Mouse (Mus musculus): ENCODE results near the gene Rasl11b. TPM values are rescaled to one million over a fixed set of nuclear protein-coding genes. Genes with fewer than 3 reads are reported as not detected.

The Rasl11b gene
- polyA plus RNA-seq, 1 experiment from 2014 or later: 23.6 TPM

- H3K9ac ChIP-seq: no peak overlapping the region
- H3K4me1 ChIP-seq (replicated peaks): peaks cover 32% of the 10 kb centered on the region
- 65% methylated on average over 9 of the region's 9 CpGs for WGBS
- no peak overlapping the region for H3K4me2 ChIP-seq
- H3K36me3 ChIP-seq: no peaks in the 10 kb centered on the region
- no peaks in the 10 kb centered on the region for H3K9me3 ChIP-seq
- H3K27me3 ChIP-seq: peaks cover 17% of the 10 kb centered on the region
- no peak overlapping the region for H3K4me3 ChIP-seq
- no peak overlapping the region for H3K27ac ChIP-seq (replicated peaks)
- no peak for ATAC-seq (ENCODE audit: low read depth)
These were observed 5.0 kb upstream of the Rasl11b start for GRCm38 (mm10) chr5:74190161-74190491.

- Histone ChIP-seq H3K27me3 (peaks cover 15% of the 10 kb centered on the region), H3K9me3 (no peaks in the 10 kb centered on the region), H3K9ac (no peak overlapping the region), H3K36me3 (no peaks in the 10 kb centered on the region), H3K27ac (replicated peaks) (no peak overlapping the region), H3K4me2 (no peak overlapping the region), H3K4me3 (no peak overlapping the region), H3K4me1 (replicated peaks) (peaks cover 36% of the 10 kb centered on the region)
- 75% methylated on average over 5 of the region's 5 CpGs for WGBS
- ATAC-seq (ENCODE audit: low read depth): no peak
These were observed 4.2 kb upstream of the Rasl11b start for GRCm38 (mm10) chr5:74190911-74191310.

- 60% methylated on average over 2 of the region's 2 CpGs for WGBS
- Histone ChIP-seq H3K4me1 (replicated peaks) (peaks cover 56% of the 10 kb centered on the region), H3K27me3 (peaks cover 15% of the 10 kb centered on the region), H3K36me3 (0 out of 2 replicates have a peak, but pooled peaks cover 2% of the 10 kb centered on the region), H3K4me3 (no peak overlapping the region), H3K4me2 (no peak overlapping the region), H3K9me3 (no peaks in the 10 kb centered on the region), H3K27ac (replicated peaks) (no peak overlapping the region), H3K9ac (no peak overlapping the region)
- no peak for ATAC-seq (ENCODE audit: low read depth)
These were observed 2.1 kb upstream of the Rasl11b start for GRCm38 (mm10) chr5:74193008-74193407.

GRCm38 (mm10) chr5:74193626-74194025 is 1.5 kb upstream of the Rasl11b start:
- no peak overlapping the region for H3K27ac ChIP-seq (replicated peaks)
- H3K9ac ChIP-seq: no peak overlapping the region
- ATAC-seq (ENCODE audit: low read depth): no peak
- H3K36me3 ChIP-seq: peaks cover 8% of the 10 kb centered on the region; the same call in 1 of the 2 replicates
- H3K4me2 ChIP-seq: no peak overlapping the region
- no peaks in the 10 kb centered on the region for H3K9me3 ChIP-seq
- H3K4me1 ChIP-seq (replicated peaks): peaks cover 62% of the 10 kb centered on the region
- H3K27me3 ChIP-seq: peaks cover 15% of the 10 kb centered on the region
- WGBS: 21% methylated on average over 7 of the region's 7 CpGs
- no peak overlapping the region for H3K4me3 ChIP-seq

GRCm38 (mm10) chr5:74194027-74194840 is 852 bp upstream of the Rasl11b start:
- H3K9me3 ChIP-seq: no peaks in the 10 kb centered on the region
- peak overlapping the region; percentile 90 for H3K9ac ChIP-seq
- H3K36me3 ChIP-seq: peaks cover 10% of the 10 kb centered on the region; the same call in 1 of the 2 replicates
- WGBS: 16% methylated on average over 16 of the region's 16 CpGs
- peak overlapping the region; percentile 87 for H3K4me2 ChIP-seq
- H3K4me3 ChIP-seq: peak overlapping the region; percentile 90
- H3K4me1 ChIP-seq (replicated peaks): peaks cover 64% of the 10 kb centered on the region
- peak; percentile 30; the same call in 1 of the 2 replicates for ATAC-seq (ENCODE audit: low read depth)
- peaks cover 15% of the 10 kb centered on the region for H3K27me3 ChIP-seq
- H3K27ac ChIP-seq (replicated peaks): no peak overlapping the region

- ATAC-seq (ENCODE audit: low read depth): peak; percentile 45
- WGBS: under 1% methylated on average over 27 of the region's 27 CpGs
- H3K4me2 ChIP-seq: peak overlapping the region; percentile 87
- peaks cover 10% of the 10 kb centered on the region; the same call in 1 of the 2 replicates for H3K36me3 ChIP-seq
- peak overlapping the region; percentile 80 for H3K27ac ChIP-seq (replicated peaks)
- H3K4me1 ChIP-seq (replicated peaks): peaks cover 67% of the 10 kb centered on the region
- H3K9ac ChIP-seq: peak overlapping the region; percentile 90
- H3K4me3 ChIP-seq: peak overlapping the region; percentile 90
- peaks cover 15% of the 10 kb centered on the region; the same call in 1 of the 2 replicates for H3K27me3 ChIP-seq
- H3K9me3 ChIP-seq: no peaks in the 10 kb centered on the region
These were observed 674 bp downstream of the Rasl11b start for GRCm38 (mm10) chr5:74195614-74196306.

GRCm38 (mm10) chr5:74196307-74196618 is 1.2 kb downstream of the Rasl11b start:
- Histone ChIP-seq H3K9ac (peak overlapping the region; percentile 90; the same call in 1 of the 2 replicates), H3K27me3 (peaks cover 11% of the 10 kb centered on the region; the same call in 1 of the 2 replicates), H3K4me2 (peak overlapping the region; percentile 87), H3K9me3 (no peaks in the 10 kb centered on the region), H3K4me3 (peak overlapping the region; percentile 90), H3K27ac (replicated peaks) (no peak overlapping the region), H3K4me1 (replicated peaks) (peaks cover 69% of the 10 kb centered on the region), H3K36me3 (peaks cover 10% of the 10 kb centered on the region; the same call in 1 of the 2 replicates)
- ATAC-seq (ENCODE audit: low read depth): no peak
- 3% methylated on average over 4 of the region's 4 CpGs for WGBS

GRCm38 (mm10) chr5:74197541-74198330 is 2.6 kb downstream of the Rasl11b start:
- 0 out of 2 replicates have a peak, but pooled peaks cover 6% of the 10 kb centered on the region for H3K27me3 ChIP-seq
- peaks cover 79% of the 10 kb centered on the region for H3K4me1 ChIP-seq (replicated peaks)
- H3K4me2 ChIP-seq: peak overlapping the region; percentile 87
- WGBS: 53% methylated on average over 22 of the region's 22 CpGs
- H3K9ac ChIP-seq: peak overlapping the region; percentile 90; the same call in 1 of the 2 replicates
- H3K27ac ChIP-seq (replicated peaks): peak overlapping the region; percentile 64
- H3K9me3 ChIP-seq: no peaks in the 10 kb centered on the region
- peaks cover 10% of the 10 kb centered on the region; the same call in 1 of the 2 replicates for H3K36me3 ChIP-seq
- no peak for ATAC-seq (ENCODE audit: low read depth)
- peak overlapping the region; percentile 90 for H3K4me3 ChIP-seq

GRCm38 (mm10) chr5:74198446-74198845 is 3.4 kb downstream of the Rasl11b start:
- H3K9me3 ChIP-seq: no peaks in the 10 kb centered on the region
- H3K4me3 ChIP-seq: 0 out of 2 replicates have a peak overlapping the region, but pooled peaks have one; percentile 2
- WGBS: 61% methylated on average over 11 of the region's 11 CpGs
- peak overlapping the region; percentile 87 for H3K4me2 ChIP-seq
- 0 out of 2 replicates have a peak, but pooled peaks cover 6% of the 10 kb centered on the region for H3K27me3 ChIP-seq
- peaks cover 76% of the 10 kb centered on the region for H3K4me1 ChIP-seq (replicated peaks)
- no peak for ATAC-seq (ENCODE audit: low read depth)
- H3K9ac ChIP-seq: peak overlapping the region; percentile 22; the same call in 1 of the 2 replicates
- peaks cover 10% of the 10 kb centered on the region; the same call in 1 of the 2 replicates for H3K36me3 ChIP-seq
- 0 out of 2 replicates have a peak overlapping the region, but pooled peaks have one; percentile 64 for H3K27ac ChIP-seq (replicated peaks)

GRCm38 (mm10) chr5:74199793-74200192 is 4.7 kb downstream of the Rasl11b start:
- WGBS: 75% methylated on average over 13 of the region's 13 CpGs
- H3K27ac ChIP-seq (replicated peaks): no peak overlapping the region
- H3K4me3 ChIP-seq: no peak overlapping the region
- no peaks in the 10 kb centered on the region for H3K9me3 ChIP-seq
- no peak overlapping the region for H3K9ac ChIP-seq
- H3K36me3 ChIP-seq: peaks cover 10% of the 10 kb centered on the region; the same call in 1 of the 2 replicates
- ATAC-seq (ENCODE audit: low read depth): no peak
- no peaks in the 10 kb centered on the region for H3K27me3 ChIP-seq
- H3K4me2 ChIP-seq: no peak overlapping the region
- peaks cover 65% of the 10 kb centered on the region for H3K4me1 ChIP-seq (replicated peaks)

GRCm38 (mm10) chr5:74200481-74200880 is 5.4 kb downstream of the Rasl11b start:
- ATAC-seq (ENCODE audit: low read depth): no peak
- 91% methylated on average over 8 of the region's 8 CpGs for WGBS
- no peak overlapping the region for H3K27ac ChIP-seq (replicated peaks)

More at GRCm38 (mm10) chr5:74200481-74200880, 5.4 kb downstream of the Rasl11b start:
- H3K4me2 ChIP-seq: no peak overlapping the region
- peaks cover 67% of the 10 kb centered on the region for H3K4me1 ChIP-seq (replicated peaks)
- peaks cover 10% of the 10 kb centered on the region; the same call in 1 of the 2 replicates for H3K36me3 ChIP-seq
- no peak overlapping the region for H3K9ac ChIP-seq
- H3K4me3 ChIP-seq: no peak overlapping the region
- no peaks in the 10 kb centered on the region for H3K27me3 ChIP-seq
- H3K9me3 ChIP-seq: no peaks in the 10 kb centered on the region
